Mouse (Mus musculus) bone marrow macrophage, adult 2 months (primary cell): Measurements from ENCODE around the gene Ctnnd2.

ENCODE experiments used
- CTCF ChIP-seq: IDR thresholded peaks from 2 replicates; pipeline ENCODE4 v1.5.1; 2012; ENCODE audit warnings: low read depth, mild to moderate bottlenecking, low read length, moderate library complexity
- POLR2A ChIP-seq: IDR thresholded peaks from 2 replicates; pipeline ENCODE4 v1.6.1; 2012; ENCODE audit warnings: mild to moderate bottlenecking, low read depth, low read length, borderline replicate concordance

- TF ChIP-seq POLR2A (no peak), CTCF (no peak)
Observed at GRCm38 (mm10) chr15:30286245-30286642, 113.9 kb downstream of the Ctnnd2 start.
